Mouse (Mus musculus) CH12.LX (cell line): ENCODE results near the gene Swsap1.

Source experiments
- CHD1 ChIP-seq: IDR thresholded peaks from 2 replicates; pipeline ENCODE4 v1.6.1; 2012; ENCODE audit warnings: low read depth, low read length, improper control_type of control experiment, inconsistent platforms
- CTCF ChIP-seq, 2 experiments: IDR thresholded peaks in 1 of 2; conservative IDR thresholded peaks in 1 of 2; 2 replicates each; pipeline ENCODE4 v1.5.1; 2011 to 2012; ENCODE audit warnings: low read depth in 2 of 2, low read length in 2 of 2, improper control_type of control experiment in 1 of 2, inconsistent platforms in 1 of 2, mild to moderate bottlenecking in 1 of 2, moderate library complexity in 1 of 2
- ELF1 ChIP-seq: IDR thresholded peaks from 2 replicates; pipeline ENCODE4 v1.6.1; 2014; ENCODE audit warnings: low read depth, mild to moderate bottlenecking, inconsistent platforms, low read length, improper control_type of control experiment
- MAFK ChIP-seq: IDR thresholded peaks from 2 replicates; pipeline ENCODE4 v1.6.1; 2011; ENCODE audit warnings: low read length, improper control_type of control experiment; ENCODE audit not compliant: insufficient replicate concordance
- NELFE ChIP-seq: IDR thresholded peaks from 2 replicates; pipeline ENCODE4 v1.6.1; 2011; ENCODE audit warnings: low read depth, low read length, improper control_type of control experiment
- ZMIZ1 ChIP-seq: IDR thresholded peaks from 2 replicates; pipeline ENCODE4 v1.6.1; 2012; ENCODE audit warnings: low read depth, mild to moderate bottlenecking, inconsistent platforms, low read length, improper control_type of control experiment

GRCm38 (mm10) chr9:21962010-21962409 is 6.5 kb downstream of the Swsap1 start:
- no peak for TF ChIP-seq MAFK
- TF ChIP-seq NELFE: no peak
- TF ChIP-seq CTCF (conservative IDR thresholded peaks at IDR 0.05 in 1 of 2, IDR thresholded peaks at IDR 0.05 in 1 of 2; ENCODE audit: low read depth in 2 of 2, low read length in 2 of 2): no peak
- no peak for TF ChIP-seq ELF1
- no peak for TF ChIP-seq CHD1
- TF ChIP-seq ZMIZ1: no peak
